Mouse (Mus musculus): Measurements from ENCODE around the gene Fkbp11.

Gene Fkbp11

DNA sequence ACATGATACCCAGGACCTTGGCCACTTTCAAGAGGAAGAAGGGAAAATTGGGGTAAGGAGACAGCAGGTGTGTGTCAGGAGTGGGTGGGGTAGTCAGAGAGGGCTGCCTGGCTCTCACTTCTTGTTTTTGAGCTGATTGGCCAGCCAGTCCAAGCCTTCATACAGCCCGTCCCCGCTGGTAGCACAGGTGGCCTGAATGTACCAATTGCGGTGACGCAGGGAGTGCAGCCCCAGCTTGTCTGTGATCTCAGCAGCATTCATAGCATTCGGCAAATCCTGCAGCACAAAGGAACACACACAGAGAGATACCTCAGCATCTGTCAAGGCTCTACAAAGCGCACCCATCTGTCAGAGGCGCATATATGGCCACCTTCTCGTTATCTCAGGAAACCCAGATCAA, 12.2 kb upstream of the Fkbp11 start:
- DNase-seq (ENCODE audit: low spot score), result no peak

DNA sequence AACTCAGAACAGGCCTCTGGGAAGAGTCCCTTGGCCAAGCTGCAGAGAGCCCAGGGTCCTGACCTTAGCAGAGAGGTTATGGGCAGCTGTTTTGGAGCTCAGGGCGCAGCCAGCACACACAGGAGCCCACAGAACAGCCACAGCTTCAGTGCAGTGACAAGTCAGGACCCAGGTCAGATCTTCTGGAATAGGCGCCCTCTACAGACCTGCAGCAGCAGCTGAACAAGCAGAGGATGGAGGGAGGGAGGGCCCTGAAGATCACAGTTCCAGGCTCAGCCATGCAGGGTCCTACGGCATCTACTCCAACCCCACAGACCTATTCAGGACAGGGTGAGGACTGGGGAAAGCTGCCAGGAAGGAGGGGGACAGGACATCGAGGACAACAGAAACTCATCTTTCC, 10.8 kb upstream of the Fkbp11 start:
- DNase-seq (ENCODE audit: low spot score), result no peak

DNA sequence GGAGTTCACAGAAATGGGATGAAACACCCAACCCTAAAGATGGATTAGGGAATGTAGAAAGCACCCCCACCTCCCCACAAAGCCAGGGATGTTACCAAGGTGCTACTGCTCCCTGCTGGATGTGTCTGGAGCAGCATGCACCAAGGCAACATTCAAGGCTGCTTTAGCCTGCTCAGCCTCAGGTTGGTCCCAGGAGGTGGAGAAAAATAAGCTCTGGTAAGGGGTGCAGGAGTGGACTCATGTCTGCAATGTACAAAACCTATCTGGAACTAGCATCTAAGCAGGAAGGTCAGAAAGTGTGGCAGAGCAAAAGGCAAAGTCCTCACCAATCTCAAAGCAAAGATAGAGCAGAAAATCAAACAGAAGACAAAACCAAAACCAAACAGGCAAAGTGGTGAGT, 9.9 kb upstream of the Fkbp11 start:
- no peak for DNase-seq (ENCODE audit: low spot score)

DNA sequence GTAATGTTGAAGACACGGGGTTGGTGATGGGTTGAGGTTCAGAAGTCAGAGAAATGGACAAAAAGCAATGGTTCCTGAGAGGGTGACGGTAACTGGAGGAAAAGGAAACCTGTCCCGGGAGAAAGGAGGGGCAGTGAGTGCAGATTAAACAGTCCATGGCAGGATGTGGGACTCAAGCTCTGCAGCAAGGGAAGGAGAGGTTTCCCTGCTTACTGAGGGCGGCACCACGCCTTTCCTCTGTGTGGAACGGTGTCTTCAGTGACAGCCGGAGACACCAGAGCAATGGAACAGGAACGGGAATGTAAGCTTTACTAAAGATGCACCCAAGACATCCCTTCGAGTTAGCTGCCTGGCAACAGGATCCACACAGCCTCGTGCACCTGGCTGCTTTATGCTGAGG, 8.5 kb upstream of the Fkbp11 start:
- no peak for DNase-seq (ENCODE audit: low spot score)

DNA sequence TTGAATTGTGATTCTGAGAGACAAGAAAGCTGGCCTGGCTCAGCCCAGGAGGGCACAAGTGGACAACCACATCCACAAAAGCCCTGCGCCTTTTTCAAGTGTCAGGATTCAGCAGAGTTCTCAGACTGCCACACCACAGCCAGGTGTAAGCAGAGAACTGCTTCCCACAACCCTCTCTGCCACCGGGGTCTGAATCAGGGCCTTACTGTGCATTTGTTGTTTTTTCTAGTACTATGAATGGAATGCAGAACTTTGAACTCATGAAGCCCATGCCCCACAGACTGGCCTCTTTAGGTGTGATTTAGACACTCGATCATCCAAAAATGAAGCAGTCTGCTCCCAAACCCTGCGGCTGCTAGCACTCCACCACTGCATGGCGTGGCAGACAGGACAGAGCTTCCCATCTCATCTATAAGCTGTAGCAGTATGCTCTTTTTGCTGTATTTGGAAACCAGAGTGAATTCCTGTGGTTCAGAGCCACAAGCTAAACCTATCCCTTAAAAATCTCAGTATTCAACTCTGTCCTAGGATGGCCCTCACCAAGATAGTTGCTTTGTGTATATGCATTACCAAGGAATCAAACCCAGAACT, 6.1 kb upstream of the Fkbp11 start:
- no peak for DNase-seq (ENCODE audit: low spot score)

DNA sequence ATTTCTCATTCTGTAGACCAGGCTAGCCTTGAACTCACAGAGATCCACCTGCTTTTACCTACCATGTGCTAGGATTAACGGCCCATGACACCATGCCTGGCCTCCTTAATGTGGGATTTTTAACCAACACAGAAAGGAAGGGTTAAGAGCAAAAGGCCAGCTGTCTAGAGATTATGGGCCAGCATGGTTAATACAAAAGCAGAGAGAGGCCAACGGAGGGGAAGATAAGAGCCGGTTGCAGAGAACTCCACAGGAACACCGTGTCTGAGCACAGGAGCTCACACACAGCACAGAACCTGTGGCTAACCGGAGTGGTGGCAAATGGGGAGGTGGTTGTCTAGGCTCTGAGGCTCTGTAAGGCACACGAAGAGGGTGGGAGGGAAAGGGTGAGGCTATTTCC, 5.4 kb upstream of the Fkbp11 start:
- no peak for DNase-seq (ENCODE audit: low spot score)

DNA sequence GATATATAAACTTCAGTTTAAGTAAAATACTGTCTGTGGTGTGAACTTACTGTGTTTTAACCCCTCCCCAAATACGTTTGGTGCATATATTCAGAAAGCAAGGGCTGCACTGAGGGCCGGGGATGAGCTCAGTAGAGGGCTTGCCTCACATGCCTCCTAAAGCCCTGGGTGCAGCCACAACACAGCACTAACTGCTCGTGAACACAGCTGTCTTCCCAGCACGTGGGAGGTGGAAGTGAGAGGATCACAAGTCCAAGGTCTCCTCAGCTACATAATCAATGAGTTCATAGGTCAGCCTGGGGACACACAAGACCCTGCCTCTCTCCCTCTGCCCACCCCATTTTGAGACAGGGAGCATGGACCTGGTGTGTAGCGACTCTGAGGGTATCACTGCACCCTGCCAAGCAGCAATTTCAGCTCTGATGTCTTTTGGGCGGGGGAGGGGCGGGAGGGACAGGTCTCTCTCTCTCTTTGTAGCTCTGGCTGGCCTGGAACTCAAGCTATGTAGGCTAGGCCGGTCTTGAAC, 4.1 kb upstream of the Fkbp11 start:
- no peak for DNase-seq (ENCODE audit: low spot score)

DNA sequence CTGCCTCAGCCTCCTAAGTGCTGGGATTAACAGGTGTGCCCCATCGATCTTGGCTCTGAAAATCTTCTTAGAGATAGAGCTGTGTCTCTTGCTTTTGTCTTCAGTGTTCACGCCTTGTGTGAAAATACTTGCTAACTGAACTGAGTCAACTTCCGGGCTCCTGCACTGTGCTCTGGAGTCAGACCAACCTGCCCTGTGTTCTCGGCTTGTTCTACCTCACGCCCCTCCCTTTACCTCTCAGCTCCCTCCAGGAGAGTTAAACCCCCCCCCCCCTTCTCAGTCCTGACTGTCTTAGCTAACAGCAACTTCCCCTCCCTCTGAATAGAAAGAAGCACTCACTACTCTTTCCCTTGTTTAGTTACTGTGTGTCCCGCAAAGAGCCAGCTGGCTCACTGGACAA, 2.8 kb upstream of the Fkbp11 start:
- no peak for DNase-seq (ENCODE audit: low spot score)

DNA sequence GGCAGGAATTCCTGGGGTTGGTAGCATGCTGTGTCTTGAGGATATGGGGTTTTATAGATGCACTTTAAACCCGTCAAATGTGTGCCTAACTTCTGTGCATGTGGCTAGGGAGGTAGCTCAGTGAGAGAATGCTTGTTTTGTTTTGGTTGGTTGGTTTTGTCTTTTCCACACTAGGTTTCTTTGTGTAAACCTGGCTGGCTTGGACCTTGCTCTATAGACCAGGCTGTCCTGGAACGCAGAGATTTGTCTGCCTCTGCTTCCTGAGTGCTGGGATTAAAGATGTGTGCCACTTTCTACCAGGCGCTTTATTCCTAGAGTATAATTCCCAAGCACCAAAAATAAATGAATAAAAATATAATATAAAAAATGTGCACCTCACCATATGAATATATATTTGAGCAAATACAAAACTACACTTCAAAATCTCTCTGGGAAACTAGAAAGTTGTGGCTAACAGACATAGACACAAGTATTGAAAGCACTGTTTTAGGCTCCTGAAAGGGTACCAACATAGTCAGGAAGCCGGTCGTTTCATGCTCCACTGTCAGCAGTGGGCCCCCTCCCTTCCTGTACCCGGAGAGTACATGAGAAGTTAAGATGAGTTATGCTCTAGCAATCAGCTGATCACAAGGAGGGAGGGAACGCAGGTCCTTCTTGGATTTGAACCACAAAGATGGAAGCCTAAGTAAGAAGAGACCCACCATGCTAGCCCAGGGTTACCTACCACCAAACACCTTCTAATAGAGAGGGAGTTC, 2.0 kb upstream of the Fkbp11 start:
- DNase-seq (ENCODE audit: low spot score), result no peak

DNA sequence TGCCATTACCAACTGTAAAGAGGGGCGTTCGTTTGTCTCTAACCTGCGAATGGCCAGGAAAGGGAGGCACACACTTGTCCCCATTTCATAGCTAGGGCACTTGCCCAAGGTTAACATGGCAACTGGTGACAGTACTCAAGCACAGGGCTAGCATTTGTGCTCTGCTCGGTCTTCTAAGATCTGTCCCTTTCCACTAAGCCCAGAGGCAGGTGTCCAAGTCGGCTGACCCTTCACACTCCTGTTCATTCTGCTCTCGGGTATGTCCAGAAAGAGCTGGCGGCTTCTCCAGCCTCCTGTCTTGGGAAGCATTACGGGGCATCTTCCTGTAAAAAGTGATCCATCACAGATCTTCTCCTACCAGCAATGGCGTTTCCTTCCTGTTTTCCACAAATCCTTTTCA, 368 bp upstream of the Fkbp11 start:
- DNase-seq (ENCODE audit: low spot score), result no peak

DNA sequence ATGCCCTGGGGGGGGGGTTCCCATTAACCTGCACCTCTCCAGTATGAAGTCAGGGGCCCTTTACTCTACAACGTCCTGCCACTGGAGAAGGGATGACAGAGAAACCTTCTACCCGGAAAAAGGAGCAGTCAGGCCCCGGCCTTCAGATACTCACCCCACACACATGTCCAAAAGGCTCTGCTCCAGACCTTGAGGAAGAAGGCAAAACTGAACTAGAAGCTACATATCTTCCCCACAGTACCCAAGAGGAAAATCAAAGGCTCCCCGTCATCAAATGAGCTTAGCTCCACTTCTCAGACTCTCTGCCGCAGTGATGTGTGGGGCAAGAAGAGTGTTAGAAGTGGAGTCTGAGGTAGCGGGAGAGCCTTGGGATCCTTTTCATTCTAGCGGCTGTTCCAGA, 1.3 kb downstream of the Fkbp11 start:
- no peak for DNase-seq (ENCODE audit: low spot score)

DNA sequence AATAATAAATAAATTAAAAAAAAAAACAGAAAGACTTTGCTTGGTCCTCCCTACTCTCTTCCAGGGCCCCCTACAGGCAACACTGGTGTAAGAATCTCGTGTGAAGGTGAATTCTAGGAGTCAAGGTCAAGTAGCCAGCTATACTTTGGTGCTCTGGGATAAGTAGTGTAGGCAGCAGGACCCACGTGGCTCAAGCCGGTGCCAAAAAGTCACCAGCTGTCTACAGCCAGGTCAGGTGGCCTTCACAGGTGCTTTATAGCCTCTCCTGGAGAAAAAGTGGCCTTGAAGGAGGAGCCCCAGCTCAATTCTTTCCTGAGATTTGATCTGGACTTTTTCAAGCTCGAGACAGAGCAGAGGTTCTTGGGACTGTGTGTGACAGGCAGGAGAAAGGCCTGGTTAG, 1.9 kb downstream of the Fkbp11 start:
- DNase-seq (ENCODE audit: low spot score), result no peak

DNA sequence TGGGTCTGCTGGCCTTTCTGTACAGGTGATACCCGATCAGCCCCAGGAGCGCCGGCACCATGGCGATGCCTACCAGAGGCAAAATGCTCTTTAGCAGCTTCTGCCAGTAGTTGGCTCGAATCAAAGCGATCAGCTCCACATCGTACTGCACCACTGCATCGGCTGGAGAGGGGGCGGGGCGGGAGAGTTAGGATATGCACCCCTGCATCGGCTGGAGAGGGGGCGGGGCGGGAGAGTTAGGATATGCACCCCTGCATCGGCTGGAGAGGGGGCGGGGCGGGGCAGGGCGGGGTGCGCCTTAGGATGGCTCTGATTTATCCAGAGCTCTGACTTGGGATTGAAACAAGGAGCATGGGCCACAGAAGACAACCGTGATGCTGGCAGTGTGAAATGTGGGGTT, 3.6 kb downstream of the Fkbp11 start:
- DNase-seq (ENCODE audit: low spot score), result no peak

DNA sequence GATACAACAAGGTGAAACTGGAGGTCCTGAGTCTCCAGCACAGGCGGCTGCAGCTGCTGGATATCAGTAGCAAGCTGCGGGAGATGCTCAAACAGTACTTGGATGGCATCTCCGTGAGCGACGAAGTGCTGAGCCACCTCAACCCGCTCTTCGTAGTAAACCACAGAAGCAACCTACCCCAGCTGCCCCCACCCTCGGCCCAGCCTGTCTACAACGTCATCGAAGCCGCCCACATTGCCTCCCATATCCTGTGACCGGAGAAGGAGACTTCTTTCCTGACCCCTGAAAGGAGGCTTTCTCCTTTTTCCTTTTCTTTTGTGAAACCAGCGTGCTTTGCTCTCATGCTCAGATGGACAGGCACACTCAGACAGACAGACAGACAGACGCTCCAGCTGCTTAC, 5.1 kb downstream of the Fkbp11 start:
- DNase-seq (ENCODE audit: low spot score), result peak; percentile 31

DNA sequence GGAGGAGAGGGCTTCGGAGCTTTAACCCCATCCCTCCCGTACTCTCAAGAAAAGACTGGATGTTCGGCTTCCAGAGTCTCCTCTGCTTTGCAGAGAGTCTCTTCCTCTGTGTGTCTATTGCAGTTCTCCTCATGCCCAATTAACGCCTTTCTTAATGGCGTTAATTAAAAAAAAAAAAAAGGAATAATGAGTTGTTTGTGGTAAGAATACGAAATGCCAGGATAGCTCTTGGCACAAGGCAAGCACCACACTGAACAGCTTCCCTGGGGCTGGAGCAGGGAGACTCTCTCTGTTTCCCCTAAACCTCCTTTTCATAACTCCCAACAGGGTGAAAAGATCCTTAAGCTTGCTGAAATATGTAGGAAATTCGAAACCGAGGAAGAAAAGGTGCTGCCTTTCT, 5.8 kb downstream of the Fkbp11 start:
- no peak for DNase-seq (ENCODE audit: low spot score)

DNA sequence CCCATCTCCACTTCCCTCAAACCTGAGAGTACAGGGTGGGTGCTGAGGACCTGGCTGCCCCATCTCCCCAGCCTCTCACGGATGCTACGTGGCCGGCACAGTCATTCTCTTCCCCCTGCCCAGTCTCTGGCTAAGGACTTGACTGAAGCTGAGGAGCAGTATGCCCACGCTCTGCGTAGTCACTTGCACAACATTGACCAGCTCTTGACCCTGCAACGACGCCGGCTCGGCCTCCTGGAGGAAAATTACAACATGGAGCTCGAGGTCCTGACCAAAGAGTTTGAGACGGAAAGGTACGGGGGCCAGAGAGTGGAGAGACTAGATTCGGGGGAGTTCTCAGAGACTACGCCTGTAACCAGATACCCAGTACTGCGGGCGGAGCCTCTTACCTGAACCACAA, 10.7 kb downstream of the Fkbp11 start:
- no peak for DNase-seq (ENCODE audit: low spot score)

DNA sequence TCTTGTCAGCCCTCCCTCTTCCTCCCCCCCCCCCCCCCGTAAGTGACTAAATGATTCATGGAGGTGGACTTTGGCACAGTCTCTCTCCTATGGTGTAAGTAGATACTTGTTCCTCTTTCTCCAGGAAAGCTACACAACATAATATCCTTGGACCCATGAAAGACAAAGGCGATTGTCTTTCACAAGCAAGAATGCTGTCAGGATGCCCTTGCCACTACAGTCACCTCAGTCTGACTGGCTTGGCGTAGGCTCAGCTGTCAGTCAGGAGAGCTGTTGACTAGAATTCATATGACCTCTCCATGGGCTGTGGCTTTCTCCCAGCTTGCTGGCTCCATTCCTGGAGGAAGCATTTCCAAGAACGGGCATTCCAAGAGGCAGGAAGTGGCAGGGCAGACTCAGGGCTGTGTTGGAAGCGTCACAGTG, 13.8 kb downstream of the Fkbp11 start:
- no peak for DNase-seq (ENCODE audit: low spot score)

DNA sequence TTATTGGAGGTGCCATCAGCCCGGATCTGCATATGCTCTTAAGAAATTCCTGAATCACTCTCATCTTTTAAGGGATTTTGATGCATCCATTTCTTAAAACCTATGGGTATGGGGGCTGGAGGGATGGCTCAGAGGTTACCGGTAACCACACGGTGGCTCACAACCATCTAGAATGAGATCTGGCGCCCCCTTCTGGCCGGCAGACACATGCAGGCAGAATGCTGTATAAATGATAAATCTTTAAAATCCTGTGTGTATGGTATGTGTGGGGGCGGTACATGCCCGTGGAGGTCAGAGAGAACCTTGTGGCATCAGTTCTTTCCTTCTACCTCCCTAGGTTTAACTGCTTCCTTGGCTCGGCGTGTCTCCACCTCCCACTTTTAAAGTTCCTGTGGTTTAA, 17.6 kb downstream of the Fkbp11 start:
- DNase-seq (ENCODE audit: low spot score), result peak; percentile 71

DNA sequence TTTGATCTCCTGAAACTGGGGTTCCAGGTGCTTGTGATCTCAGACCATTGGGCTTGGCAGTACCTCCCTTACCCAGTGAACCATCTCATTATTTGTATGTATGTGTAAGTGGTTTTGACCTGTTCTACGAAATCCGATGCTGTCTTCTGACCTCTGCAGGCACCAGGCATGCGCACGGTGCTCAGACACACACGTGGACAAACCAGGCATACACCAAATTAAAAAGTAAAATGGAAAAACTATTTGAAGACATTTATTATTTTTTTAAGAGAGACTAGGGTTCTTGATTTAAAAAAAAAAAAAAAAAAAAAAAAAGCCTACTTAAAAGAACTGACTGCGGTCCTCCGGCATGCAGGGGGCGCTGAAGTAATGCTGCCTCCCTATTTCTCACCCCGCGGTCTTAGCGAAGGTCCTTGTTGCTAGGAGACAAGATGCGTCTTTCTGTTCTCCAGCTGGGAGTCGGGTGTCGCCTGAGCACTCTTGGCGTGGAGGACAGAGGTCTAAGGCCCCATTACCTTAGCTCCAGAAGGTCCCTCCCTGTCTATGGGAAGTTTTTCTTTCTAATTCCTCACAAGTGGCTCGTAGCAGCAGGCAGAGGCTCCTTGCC, 20.1 kb downstream of the Fkbp11 start, which contains the start of gene Ccdc65:
Ccdc65 (plus strand) TSS at position 442 of the 607 bp plus-strand sequence.
- DNase-seq (ENCODE audit: low spot score), result peak; percentile 71

DNA sequence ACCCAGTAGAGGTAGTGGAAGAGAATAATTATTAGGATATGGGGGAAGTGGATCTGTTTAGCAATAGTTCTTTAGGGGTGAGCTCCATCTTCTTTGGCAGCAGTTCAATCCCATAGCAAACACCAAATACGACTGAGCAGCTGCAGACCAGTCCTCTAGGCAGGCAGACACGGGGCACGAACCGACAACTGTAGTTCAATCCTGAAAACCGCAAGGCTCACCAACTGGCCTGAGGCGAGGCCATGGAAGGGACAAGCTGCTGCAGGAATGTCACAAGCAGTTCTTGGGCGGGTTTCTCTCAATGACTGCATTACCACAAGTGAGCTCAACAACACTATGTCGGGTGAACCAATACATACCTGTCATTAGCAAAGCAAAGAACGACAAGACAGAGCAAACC, 23.7 kb downstream of the Fkbp11 start:
- no peak for DNase-seq (ENCODE audit: low spot score)

DNA sequence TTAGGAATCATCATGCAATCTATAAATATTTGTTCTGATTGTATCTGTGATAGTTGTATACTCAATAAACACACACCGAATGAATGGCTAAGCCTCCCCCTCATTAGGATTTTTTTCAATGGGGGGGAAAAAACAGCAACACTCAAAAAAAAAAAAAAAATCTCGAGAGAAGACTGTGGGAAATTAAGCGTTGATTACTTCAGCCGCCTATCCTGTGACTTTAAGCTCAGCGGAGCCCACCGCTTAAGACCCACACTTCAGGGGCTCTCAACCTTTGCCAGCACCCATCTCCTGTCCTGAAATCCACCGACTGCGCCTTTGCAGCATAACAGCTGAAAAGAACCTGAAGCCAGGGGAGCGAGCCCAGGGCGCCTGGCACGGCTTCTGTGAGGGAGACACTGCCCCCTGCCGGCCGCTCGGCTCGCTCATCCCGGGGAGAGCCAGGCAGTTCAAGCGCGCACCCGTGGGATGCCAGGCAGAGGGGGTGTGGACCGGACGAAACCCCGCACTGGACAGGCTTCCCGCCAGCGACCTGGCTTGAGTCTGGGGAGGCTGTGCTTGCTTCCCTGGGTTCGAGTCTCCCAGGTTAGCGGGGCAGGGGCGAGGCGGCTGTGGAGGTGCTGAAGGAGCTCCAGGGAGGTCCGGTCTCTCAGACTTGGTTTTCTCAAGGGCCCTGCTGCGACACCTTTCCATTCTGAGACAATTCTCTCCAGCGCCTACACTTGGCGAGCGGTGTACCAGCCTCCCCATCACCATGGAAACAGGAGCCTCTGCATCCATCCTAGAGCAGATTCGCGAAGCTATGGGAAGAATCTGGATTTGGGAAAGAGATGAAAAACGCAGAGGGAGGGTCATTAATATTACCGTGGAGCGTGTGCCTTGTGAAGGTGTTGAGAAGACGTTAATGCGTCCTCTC, 28.6 kb downstream of the Fkbp11 start:
- DNase-seq (ENCODE audit: low spot score), result peak; percentile 79

DNA sequence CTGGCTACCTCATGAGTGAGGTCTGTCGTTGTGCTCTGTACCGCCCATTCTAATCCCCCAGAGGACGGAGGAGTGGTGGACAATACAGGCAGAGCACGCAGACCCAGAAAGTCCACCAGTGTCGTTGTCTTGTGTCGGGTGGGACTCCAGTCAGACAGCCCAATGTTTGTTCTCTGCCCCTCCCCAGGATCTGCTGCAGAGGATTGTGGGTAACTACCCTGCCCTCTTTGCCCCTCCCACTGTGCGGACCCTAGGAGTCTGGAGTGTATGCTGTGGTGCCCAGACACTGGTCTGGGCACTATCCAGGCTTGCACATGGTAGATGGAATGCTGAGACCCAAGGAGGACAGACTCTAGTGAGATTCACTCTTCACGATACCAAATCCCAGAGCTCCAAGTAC, 31.8 kb downstream of the Fkbp11 start:
- DNase-seq (ENCODE audit: low spot score), result no peak

All from T-cell, adult 2 months (primary cell).